Mouse (Mus musculus): ENCODE measurements around the gene 4932438H23Rik. TPM values are rescaled to one million over a fixed set of nuclear protein-coding genes. Genes with fewer than 3 reads are reported as not detected.

4932438H23Rik gene
- polyA plus RNA-seq, 1 experiment = 0.02 TPM

- peaks cover 84% of the 10 kb centered on the region for H3K36me3 ChIP-seq (ENCODE audit: control insufficient read depth, insufficient read depth)
Measured at GRCm38 (mm10) chr16:91035866-91036265, 59.1 kb downstream of the 4932438H23Rik start.

GRCm38 (mm10) chr16:91030751-91031150 lies 64.2 kb downstream of the 4932438H23Rik start:
- H3K36me3 ChIP-seq (ENCODE audit: control insufficient read depth, insufficient read depth) = peaks cover 94% of the 10 kb centered on the region
- TF ChIP-seq CTCF (IDR thresholded peaks at IDR 0.05; ENCODE audit: control insufficient read depth, insufficient read depth, insufficient read length) (no peak), CEBPB (IDR thresholded peaks at IDR 0.05; ENCODE audit: low read depth) (no peak), MYOG (IDR thresholded peaks at IDR 0.05; ENCODE audit: control insufficient read depth, extremely low read depth, insufficient read length) (no peak), MAX (IDR thresholded peaks at IDR 0.05) (no peak), FOSL1 (IDR thresholded peaks at IDR 0.05; ENCODE audit: insufficient read depth, low read length, poor library complexity, severe bottlenecking) (no peak), USF1 (IDR thresholded peaks at IDR 0.05; ENCODE audit: low read depth) (no peak), MYOD1 (IDR thresholded peaks at IDR 0.05; ENCODE audit: control insufficient read depth, insufficient read length, low read depth) (no peak)

More at GRCm38 (mm10) chr16:91035866-91036265, 59.1 kb downstream of the 4932438H23Rik start:
- H3ac ChIP-seq (ENCODE audit: control insufficient read depth, insufficient read length, low read depth) = no peak overlapping the region
- no peaks in the 10 kb centered on the region for H3K27me3 ChIP-seq (ENCODE audit: control insufficient read depth, insufficient read depth, insufficient read length)
- H3K79me3 ChIP-seq (ENCODE audit: low read depth) = peaks cover 30% of the 10 kb centered on the region
- H3K79me2 ChIP-seq (ENCODE audit: control insufficient read depth, insufficient read depth) = peaks cover 41% of the 10 kb centered on the region
- H3K4me3 ChIP-seq (ENCODE audit: insufficient read depth, poor library complexity, severe bottlenecking) = no peak overlapping the region
- TF ChIP-seq MYOD1 (IDR thresholded peaks at IDR 0.05; ENCODE audit: control insufficient read depth, insufficient read length, low read depth) (no peak), MAX (IDR thresholded peaks at IDR 0.05) (no peak), MYOG (IDR thresholded peaks at IDR 0.05; ENCODE audit: control insufficient read depth, extremely low read depth, insufficient read length) (no peak), FOSL1 (IDR thresholded peaks at IDR 0.05; ENCODE audit: insufficient read depth, low read length, poor library complexity, severe bottlenecking) (no peak)

GRCm38 (mm10) chr16:91029901-91030300 lies 65.0 kb downstream of the 4932438H23Rik start:
- Histone ChIP-seq H3K27me3 (ENCODE audit: control insufficient read depth, insufficient read depth, insufficient read length) (no peaks in the 10 kb centered on the region), H3K36me3 (ENCODE audit: control insufficient read depth, insufficient read depth) (peaks cover 94% of the 10 kb centered on the region), H3K79me2 (ENCODE audit: control insufficient read depth, insufficient read depth) (no peaks in the 10 kb centered on the region), H3K79me3 (ENCODE audit: low read depth) (no peaks in the 10 kb centered on the region), H3K4me3 (ENCODE audit: insufficient read depth, poor library complexity, severe bottlenecking) (no peak overlapping the region), H3ac (ENCODE audit: control insufficient read depth, insufficient read length, low read depth) (no peak overlapping the region)
- TF ChIP-seq FOSL1 (IDR thresholded peaks at IDR 0.05; ENCODE audit: insufficient read depth, low read length, poor library complexity, severe bottlenecking) (no peak), CEBPB (IDR thresholded peaks at IDR 0.05; ENCODE audit: low read depth) (no peak), MYOD1 (IDR thresholded peaks at IDR 0.05; ENCODE audit: control insufficient read depth, insufficient read length, low read depth) (no peak), MAX (IDR thresholded peaks at IDR 0.05) (no peak), MYOG (IDR thresholded peaks at IDR 0.05; ENCODE audit: control insufficient read depth, extremely low read depth, insufficient read length) (no peak), CTCF (IDR thresholded peaks at IDR 0.05; ENCODE audit: control insufficient read depth, insufficient read depth, insufficient read length) (no peak), USF1 (IDR thresholded peaks at IDR 0.05; ENCODE audit: low read depth) (no peak)

More at GRCm38 (mm10) chr16:91030751-91031150, 64.2 kb downstream of the 4932438H23Rik start:
- Histone ChIP-seq H3K79me2 (ENCODE audit: control insufficient read depth, insufficient read depth) (no peaks in the 10 kb centered on the region), H3ac (ENCODE audit: control insufficient read depth, insufficient read length, low read depth) (no peak overlapping the region), H3K79me3 (ENCODE audit: low read depth) (no peaks in the 10 kb centered on the region), H3K27me3 (ENCODE audit: control insufficient read depth, insufficient read depth, insufficient read length) (no peaks in the 10 kb centered on the region), H3K4me3 (ENCODE audit: insufficient read depth, poor library complexity, severe bottlenecking) (no peak overlapping the region)

- peaks cover 94% of the 10 kb centered on the region for H3K36me3 ChIP-seq (ENCODE audit: control insufficient read depth, insufficient read depth)
Measured at GRCm38 (mm10) chr16:91029161-91029743, 65.7 kb downstream of the 4932438H23Rik start.

GRCm38 (mm10) chr16:91026290-91026689 lies 68.6 kb downstream of the 4932438H23Rik start:
- Histone ChIP-seq H3K4me3 (ENCODE audit: insufficient read depth, poor library complexity, severe bottlenecking) (no peak overlapping the region), H3K27me3 (ENCODE audit: control insufficient read depth, insufficient read depth, insufficient read length) (no peaks in the 10 kb centered on the region), H3ac (ENCODE audit: control insufficient read depth, insufficient read length, low read depth) (no peak overlapping the region), H3K79me3 (ENCODE audit: low read depth) (no peaks in the 10 kb centered on the region), H3K79me2 (ENCODE audit: control insufficient read depth, insufficient read depth) (no peaks in the 10 kb centered on the region), H3K36me3 (ENCODE audit: control insufficient read depth, insufficient read depth) (peaks cover 93% of the 10 kb centered on the region)
- TF ChIP-seq CEBPB (IDR thresholded peaks at IDR 0.05; ENCODE audit: low read depth) = no peak
- no peak for TF ChIP-seq USF1 (IDR thresholded peaks at IDR 0.05; ENCODE audit: low read depth)
- no peak for TF ChIP-seq MYOD1 (IDR thresholded peaks at IDR 0.05; ENCODE audit: control insufficient read depth, insufficient read length, low read depth)
- TF ChIP-seq CTCF (IDR thresholded peaks at IDR 0.05; ENCODE audit: control insufficient read depth, insufficient read depth, insufficient read length) = no peak
- TF ChIP-seq MYOG (IDR thresholded peaks at IDR 0.05; ENCODE audit: control insufficient read depth, extremely low read depth, insufficient read length) = no peak
- TF ChIP-seq MAX (IDR thresholded peaks at IDR 0.05) = no peak
- no peak for TF ChIP-seq FOSL1 (IDR thresholded peaks at IDR 0.05; ENCODE audit: insufficient read depth, low read length, poor library complexity, severe bottlenecking)

More at GRCm38 (mm10) chr16:91029161-91029743, 65.7 kb downstream of the 4932438H23Rik start:
- H3ac ChIP-seq (ENCODE audit: control insufficient read depth, insufficient read length, low read depth) = no peak overlapping the region
- H3K4me3 ChIP-seq (ENCODE audit: insufficient read depth, poor library complexity, severe bottlenecking) = no peak overlapping the region
- no peak for TF ChIP-seq MYOD1 (IDR thresholded peaks at IDR 0.05; ENCODE audit: control insufficient read depth, insufficient read length, low read depth)
- TF ChIP-seq CTCF (IDR thresholded peaks at IDR 0.05; ENCODE audit: control insufficient read depth, insufficient read depth, insufficient read length) = no peak
- no peak for TF ChIP-seq CEBPB (IDR thresholded peaks at IDR 0.05; ENCODE audit: low read depth)
- TF ChIP-seq USF1 (IDR thresholded peaks at IDR 0.05; ENCODE audit: low read depth) = no peak
- no peak for TF ChIP-seq MYOG (IDR thresholded peaks at IDR 0.05; ENCODE audit: control insufficient read depth, extremely low read depth, insufficient read length)
- no peak for TF ChIP-seq MAX (IDR thresholded peaks at IDR 0.05)
- TF ChIP-seq FOSL1 (IDR thresholded peaks at IDR 0.05; ENCODE audit: insufficient read depth, low read length, poor library complexity, severe bottlenecking) = no peak
- no peaks in the 10 kb centered on the region for H3K79me3 ChIP-seq (ENCODE audit: low read depth)
- H3K79me2 ChIP-seq (ENCODE audit: control insufficient read depth, insufficient read depth) = no peaks in the 10 kb centered on the region
- no peaks in the 10 kb centered on the region for H3K27me3 ChIP-seq (ENCODE audit: control insufficient read depth, insufficient read depth, insufficient read length)
